Mouse (Mus musculus) kidney, embryonic 14.5 days (tissue): Measurements from ENCODE around the gene Robo1. TPM values are rescaled to one million over a fixed set of nuclear protein-coding genes. Genes with fewer than 3 reads are reported as not detected.

Experiments used
- ATAC-seq: fragments of 200-750 bp; cut with Nextera tagmentation; 2 replicates; pipeline ENCODE4 v1.8.0; 2017; ENCODE audit warnings: moderate number of reproducible peaks, mild to moderate bottlenecking, moderate TSS enrichment, moderate library complexity; ENCODE audit not compliant: low FRiP score, low TSS enrichment
- H3K27ac ChIP-seq: fragments of 300-500 bp; sonication (generic); 2 replicates; pipeline ENCODE4 v1.5.1; 2014; ENCODE audit warnings: low read depth, mild to moderate bottlenecking, low read length, moderate library complexity, mixed read lengths
- H3K27me3 ChIP-seq: fragments of 300-500 bp; sonication (generic); 2 replicates; pipeline ENCODE4 v1.6.1; 2014; ENCODE audit warnings: mild to moderate bottlenecking, low read length; ENCODE audit not compliant: control insufficient read depth, insufficient read depth
- H3K36me3 ChIP-seq: fragments of 300-500 bp; sonication (generic); 2 replicates; pipeline ENCODE4 v1.6.1; 2014; ENCODE audit warnings: low read length, mixed read lengths; ENCODE audit not compliant: control insufficient read depth, insufficient read depth
- H3K4me1 ChIP-seq: fragments of 300-500 bp; sonication (generic); 2 replicates; pipeline ENCODE4 v1.6.1; 2014; ENCODE audit warnings: low read length, mixed read lengths; ENCODE audit not compliant: control insufficient read depth, insufficient read depth
- H3K4me2 ChIP-seq: fragments of 300-500 bp; sonication (generic); replicated peaks from 2 replicates; pipeline ENCODE4 v1.6.1; 2014; ENCODE audit warnings: low read depth, mild to moderate bottlenecking, low read length
- H3K4me3 ChIP-seq: fragments of 300-500 bp; sonication (generic); 2 replicates; pipeline ENCODE4 v1.5.1; 2014; ENCODE audit warnings: mild to moderate bottlenecking, low read length
- H3K9ac ChIP-seq: fragments of 300-500 bp; sonication (generic); 2 replicates; pipeline ENCODE4 v1.6.1; 2014; ENCODE audit warnings: low read depth, mild to moderate bottlenecking, low read length, moderate library complexity
- H3K9me3 ChIP-seq: fragments of 300-500 bp; sonication (generic); 2 replicates; pipeline ENCODE4 v1.6.1; 2016; ENCODE audit warnings: low read length; ENCODE audit not compliant: control insufficient read depth
- WGBS: fragments of 180-500 bp; shearing (Covaris S2); extraction: QIAGEN DNeasy Blood & Tissue Kit; methylation state at CpG from one replicate; pipeline ENCODE4 v1.1.7; 2014; 5-methylcytosine and 5-hydroxymethylcytosine counted together
- polyA plus RNA-seq: library from polyadenylated mRNA; unstranded; fragments of >200 nt; fragmentation: Nextera tagmentation; extraction: Ambion mirVana; gene quantifications from 2 replicates; pipeline ENCODE4 v1.2.1, GENCODE M21; 2014

The Robo1 gene
- polyA plus RNA-seq, 1 experiment from 2014 or later, result 38.7 TPM

- Histone ChIP-seq H3K9ac (no peak overlapping the region), H3K36me3 (no peaks in the 10 kb centered on the region), H3K27me3 (no peaks in the 10 kb centered on the region), H3K27ac (no peak overlapping the region), H3K4me1 (peaks cover 5% of the 10 kb centered on the region; the same call in 1 of the 2 replicates), H3K4me2 (no peak overlapping the region), H3K9me3 (no peaks in the 10 kb centered on the region), H3K4me3 (no peak overlapping the region)
- no peak for ATAC-seq
- 82% methylated on average over 3 of the region's 3 CpGs for WGBS
Observed at GRCm38 (mm10) chr16:72920013-72920412, 611.9 kb downstream of the Robo1 start.

GRCm38 (mm10) chr16:72924423-72925224, 616.5 kb downstream of the Robo1 start:
- Histone ChIP-seq H3K36me3 (no peaks in the 10 kb centered on the region), H3K9me3 (no peaks in the 10 kb centered on the region), H3K4me1 (peaks cover 14% of the 10 kb centered on the region; the same call in 1 of the 2 replicates), H3K27me3 (no peaks in the 10 kb centered on the region), H3K9ac (no peak overlapping the region), H3K4me2 (peak overlapping the region; percentile 37), H3K4me3 (peak overlapping the region; percentile 11; the same call in 1 of the 2 replicates), H3K27ac (no peak overlapping the region)
- WGBS, result 16% methylated on average over 15 of the region's 15 CpGs
- peak; percentile 88 for ATAC-seq

GRCm38 (mm10) chr16:72928525-72929122, 620.5 kb downstream of the Robo1 start:
- Histone ChIP-seq H3K4me3 (no peak overlapping the region), H3K27me3 (no peaks in the 10 kb centered on the region), H3K9ac (no peak overlapping the region), H3K9me3 (no peaks in the 10 kb centered on the region), H3K27ac (no peak overlapping the region), H3K36me3 (no peaks in the 10 kb centered on the region; the same call in 1 of the 2 replicates), H3K4me1 (peaks cover 15% of the 10 kb centered on the region; the same call in 1 of the 2 replicates), H3K4me2 (no peak overlapping the region)
- ATAC-seq, result peak; percentile 23; the same call in 1 of the 2 replicates
- WGBS, result 63% methylated on average over 6 of the region's 6 CpGs

- peak; percentile 58; the same call in 1 of the 2 replicates for ATAC-seq
- no peak overlapping the region for H3K4me2 ChIP-seq
- no peaks in the 10 kb centered on the region; the same call in 1 of the 2 replicates for H3K36me3 ChIP-seq
- H3K9me3 ChIP-seq, result no peaks in the 10 kb centered on the region
- peaks cover 10% of the 10 kb centered on the region; the same call in 1 of the 2 replicates for H3K4me1 ChIP-seq
- no peaks in the 10 kb centered on the region for H3K27me3 ChIP-seq
- 67% methylated on average over 4 of the region's 4 CpGs for WGBS
- H3K27ac ChIP-seq, result no peak overlapping the region
- H3K4me3 ChIP-seq, result no peak overlapping the region
- H3K9ac ChIP-seq, result no peak overlapping the region
Observed at GRCm38 (mm10) chr16:72930871-72931270, 622.8 kb downstream of the Robo1 start.

- no peak overlapping the region for H3K4me2 ChIP-seq
- no peak overlapping the region for H3K4me3 ChIP-seq
- ATAC-seq, result no peak
- H3K4me1 ChIP-seq, result no peaks in the 10 kb centered on the region
- no peaks in the 10 kb centered on the region for H3K9me3 ChIP-seq
- H3K36me3 ChIP-seq, result no peaks in the 10 kb centered on the region; the same call in 1 of the 2 replicates
- H3K9ac ChIP-seq, result no peak overlapping the region
- no peak overlapping the region for H3K27ac ChIP-seq
- H3K27me3 ChIP-seq, result no peaks in the 10 kb centered on the region
Observed at GRCm38 (mm10) chr16:72934908-72935307, 626.8 kb downstream of the Robo1 start.

GRCm38 (mm10) chr16:72937183-72937582, 629.1 kb downstream of the Robo1 start:
- Histone ChIP-seq H3K9ac (no peak overlapping the region), H3K9me3 (no peaks in the 10 kb centered on the region), H3K27ac (no peak overlapping the region), H3K4me2 (no peak overlapping the region), H3K4me1 (no peaks in the 10 kb centered on the region), H3K36me3 (no peaks in the 10 kb centered on the region; the same call in 1 of the 2 replicates), H3K4me3 (no peak overlapping the region), H3K27me3 (no peaks in the 10 kb centered on the region)
- 65% methylated on average over 3 of the region's 3 CpGs for WGBS
- ATAC-seq, result no peak

GRCm38 (mm10) chr16:72939862-72940261, 631.8 kb downstream of the Robo1 start:
- Histone ChIP-seq H3K27me3 (no peaks in the 10 kb centered on the region), H3K9ac (no peak overlapping the region), H3K27ac (no peak overlapping the region), H3K4me2 (no peak overlapping the region), H3K4me1 (no peaks in the 10 kb centered on the region), H3K36me3 (no peaks in the 10 kb centered on the region), H3K4me3 (no peak overlapping the region), H3K9me3 (no peaks in the 10 kb centered on the region)
- WGBS, result 82% methylated on average over 3 of the region's 3 CpGs
- no peak for ATAC-seq

- no peak for ATAC-seq
- WGBS, result 54% methylated on average over 8 of the region's 8 CpGs
Observed at GRCm38 (mm10) chr16:72940786-72941185, 632.7 kb downstream of the Robo1 start.

GRCm38 (mm10) chr16:72944403-72944802, 636.3 kb downstream of the Robo1 start:
- H3K27me3 ChIP-seq, result no peaks in the 10 kb centered on the region
- no peak for ATAC-seq
- no peak overlapping the region for H3K4me2 ChIP-seq
- H3K27ac ChIP-seq, result no peak overlapping the region
- H3K9me3 ChIP-seq, result no peaks in the 10 kb centered on the region
- no peaks in the 10 kb centered on the region for H3K4me1 ChIP-seq
- H3K4me3 ChIP-seq, result no peak overlapping the region
- 91% methylated on average over 4 of the region's 4 CpGs for WGBS
- H3K9ac ChIP-seq, result no peak overlapping the region
- no peaks in the 10 kb centered on the region for H3K36me3 ChIP-seq

More at GRCm38 (mm10) chr16:72940786-72941185, 632.7 kb downstream of the Robo1 start:
- H3K27me3 ChIP-seq, result no peaks in the 10 kb centered on the region
- H3K9ac ChIP-seq, result no peak overlapping the region
- no peaks in the 10 kb centered on the region for H3K4me1 ChIP-seq
- H3K9me3 ChIP-seq, result no peaks in the 10 kb centered on the region
- no peaks in the 10 kb centered on the region for H3K36me3 ChIP-seq
- H3K27ac ChIP-seq, result no peak overlapping the region
- no peak overlapping the region for H3K4me3 ChIP-seq
- H3K4me2 ChIP-seq, result no peak overlapping the region
